Mouse (Mus musculus) bone marrow, adult 2 months (tissue): Measurements from ENCODE around the gene Dedd.

Source experiments
- CTCF ChIP-seq: fragments of 200-500 bp; IDR thresholded peaks from 2 replicates; pipeline ENCODE4 v1.5.1; 2011; ENCODE audit warnings: low read length, control low read depth; ENCODE audit not compliant: control insufficient read depth, insufficient read depth
- POLR2A ChIP-seq: fragments of 200-500 bp; IDR thresholded peaks from 2 replicates; pipeline ENCODE4 v1.6.1; 2011; ENCODE audit warnings: low read depth, mild to moderate bottlenecking, control low read depth, low read length, borderline replicate concordance; ENCODE audit not compliant: control insufficient read depth

DNA sequence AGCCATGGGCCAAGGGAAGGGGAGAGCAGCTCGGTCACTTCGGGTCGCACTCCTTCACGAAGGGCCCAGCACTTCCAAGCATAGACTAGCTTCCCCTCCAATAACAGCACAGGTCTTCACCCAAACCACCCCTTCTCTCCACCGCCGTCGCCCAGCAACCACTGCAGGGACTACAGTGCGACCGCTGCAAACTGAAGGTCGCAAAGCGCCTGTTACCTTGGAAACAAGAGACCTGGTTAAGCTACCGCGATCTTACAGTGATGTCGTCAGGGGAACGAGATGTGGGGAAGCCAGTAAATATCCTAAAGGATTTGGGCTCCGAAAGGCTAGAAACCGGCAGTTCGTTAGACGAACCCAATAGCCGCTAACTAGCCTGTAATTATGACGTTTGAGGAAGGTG is 31.7 kb downstream of the Dedd start, which contains the start of gene Klhdc9:
- TF ChIP-seq CTCF: no peak
- TF ChIP-seq POLR2A: 0 out of 2 replicates have a peak, but pooled peaks have one; percentile 20
